Mouse (Mus musculus) CH12F3 (cell line): ENCODE measurements around the gene Brwd3.

Experiments used
- in situ Hi-C: fragments of 300-500 bp; cut with MboI; formaldehyde crosslinking; loops from 2 replicates; pipeline ENCODE4 v1.14.3; 2020; ENCODE audit warnings: low sequenced_read_pairs

The Brwd3 gene

DNA sequence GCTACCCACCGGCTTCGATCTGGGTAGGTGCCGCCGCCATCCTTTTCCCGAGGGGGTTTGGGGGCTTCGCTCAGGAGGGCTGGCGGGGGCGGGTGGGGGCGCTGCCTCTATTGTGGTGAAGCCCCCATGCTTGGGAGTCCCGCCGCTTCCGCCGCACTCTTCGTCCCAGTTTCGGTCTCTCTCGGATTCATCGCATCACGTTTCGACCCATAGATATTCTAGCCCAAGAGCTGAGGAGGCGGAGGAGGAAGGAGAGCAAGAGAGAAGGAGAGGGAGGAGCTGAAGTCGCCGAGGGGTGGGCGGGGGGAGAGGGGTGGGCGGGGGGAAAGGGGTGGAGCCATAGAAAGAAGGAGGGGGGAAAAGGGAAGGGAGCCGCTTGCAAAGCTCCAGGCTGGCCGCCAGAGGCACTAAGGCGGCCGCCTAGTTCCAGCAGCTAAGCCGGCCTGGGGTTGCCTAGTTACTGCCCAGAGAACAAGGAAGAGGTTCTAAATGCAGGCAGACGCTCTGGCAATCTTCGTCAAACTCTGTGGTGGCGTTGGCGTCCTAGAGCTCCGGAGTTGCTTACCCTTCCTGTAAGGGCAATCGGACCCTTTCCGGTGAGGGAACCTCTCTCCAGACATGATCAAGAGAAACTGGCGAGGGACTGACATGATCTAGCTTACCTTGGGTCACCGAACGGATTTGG, at the start of gene Brwd3:
Gene Brwd3, minus strand, starts transcription at position 283 of the 685 bp plus-strand sequence.
- in situ Hi-C loops, result no loop called here

DNA sequence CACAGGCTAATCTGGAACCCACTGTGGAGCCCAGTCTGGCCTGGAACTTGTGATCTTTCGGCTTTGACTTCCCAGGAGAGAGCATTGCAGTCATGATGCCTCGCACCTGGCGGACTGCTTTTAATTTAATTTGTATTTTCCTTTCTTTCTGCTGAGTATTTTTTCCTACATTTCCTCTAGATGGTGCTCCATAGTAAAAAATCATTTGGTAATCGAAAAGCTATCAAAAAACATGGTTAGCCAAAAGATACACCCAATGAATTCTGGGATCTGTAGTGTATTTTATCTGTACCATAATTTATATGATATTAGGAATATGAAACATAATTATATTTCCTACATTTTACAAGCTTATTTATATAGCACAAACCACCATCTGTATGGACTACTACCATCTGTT, 28.5 kb upstream of the Brwd3 start:
- in situ Hi-C loops, result no loop called here

DNA sequence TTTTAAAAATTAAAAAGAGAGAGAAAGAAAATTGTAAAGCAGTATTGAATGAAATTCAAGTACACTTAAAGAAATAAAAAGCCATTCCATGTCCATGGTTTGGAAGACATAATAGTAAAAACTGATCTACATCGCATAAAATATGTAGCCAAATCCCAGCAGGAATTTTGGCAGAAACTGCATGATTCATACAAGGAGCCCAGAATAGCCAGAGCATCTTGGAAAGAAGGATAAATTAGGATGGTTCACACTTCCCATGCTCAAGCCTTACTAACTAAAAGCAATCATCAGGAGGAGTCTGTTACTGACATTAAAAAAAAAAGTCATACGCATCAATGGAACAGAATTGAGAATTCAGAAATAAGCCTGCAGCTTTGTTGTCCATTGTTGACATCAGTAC, 8.5 kb upstream of the Brwd3 start:
- in situ Hi-C loops, result no loop called here

DNA sequence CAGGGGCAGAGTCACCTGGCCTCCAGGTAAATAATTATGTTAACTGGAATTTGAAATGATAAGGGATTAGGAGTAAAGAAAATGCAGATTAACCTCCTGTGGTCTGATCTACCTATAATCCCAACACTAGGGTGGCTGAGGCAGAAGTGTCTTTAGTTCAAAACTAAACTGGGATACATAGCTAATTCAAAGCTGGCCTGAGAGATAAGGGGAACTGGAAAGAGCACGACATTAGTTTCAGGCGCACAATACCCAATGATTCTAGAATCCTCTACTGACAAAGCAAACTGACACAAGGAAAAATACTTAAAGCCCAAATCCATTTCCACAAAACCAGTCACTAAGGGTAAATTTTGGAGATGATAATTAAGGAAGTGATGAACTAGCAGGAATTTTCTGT, 2.2 kb upstream of the Brwd3 start:
- in situ Hi-C loops, result no loop called here

- in situ Hi-C loops, result no loop called here
Observed at GRCm38 (mm10) chrX:108835233-108835632, 1.1 kb upstream of the Brwd3 start.

DNA sequence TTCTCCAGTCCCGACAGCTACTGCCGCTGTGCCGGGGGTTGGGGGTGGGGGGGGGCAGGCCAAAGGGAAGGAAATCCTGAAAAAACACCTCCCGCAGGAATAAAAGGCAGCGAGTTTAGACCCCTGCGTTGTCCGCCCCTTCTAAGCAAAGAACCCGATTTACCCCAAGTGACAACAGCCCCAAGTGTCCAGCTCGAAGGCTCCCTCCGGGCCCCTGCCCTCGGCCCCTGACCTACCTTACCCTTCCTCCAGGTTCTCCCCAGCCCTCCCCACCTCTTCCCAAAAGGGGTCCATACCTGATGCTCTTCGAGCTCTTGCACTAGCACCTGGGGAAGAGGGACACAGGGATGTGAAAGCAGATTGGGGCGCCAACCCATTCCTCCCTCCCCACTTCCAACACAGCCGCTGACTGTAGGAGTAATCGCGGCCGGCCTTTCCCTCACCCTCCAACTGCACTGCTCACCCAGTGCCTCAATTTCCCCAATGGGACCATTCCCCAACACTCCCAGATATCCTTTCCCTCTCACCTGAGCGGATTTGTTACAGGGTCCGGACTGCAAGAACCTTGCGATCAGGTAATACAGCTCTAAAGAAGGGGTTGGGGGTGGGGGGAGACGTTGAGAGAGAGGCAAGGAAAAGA, 671 bp downstream of the Brwd3 start:
- in situ Hi-C loops, result no loop called here

DNA sequence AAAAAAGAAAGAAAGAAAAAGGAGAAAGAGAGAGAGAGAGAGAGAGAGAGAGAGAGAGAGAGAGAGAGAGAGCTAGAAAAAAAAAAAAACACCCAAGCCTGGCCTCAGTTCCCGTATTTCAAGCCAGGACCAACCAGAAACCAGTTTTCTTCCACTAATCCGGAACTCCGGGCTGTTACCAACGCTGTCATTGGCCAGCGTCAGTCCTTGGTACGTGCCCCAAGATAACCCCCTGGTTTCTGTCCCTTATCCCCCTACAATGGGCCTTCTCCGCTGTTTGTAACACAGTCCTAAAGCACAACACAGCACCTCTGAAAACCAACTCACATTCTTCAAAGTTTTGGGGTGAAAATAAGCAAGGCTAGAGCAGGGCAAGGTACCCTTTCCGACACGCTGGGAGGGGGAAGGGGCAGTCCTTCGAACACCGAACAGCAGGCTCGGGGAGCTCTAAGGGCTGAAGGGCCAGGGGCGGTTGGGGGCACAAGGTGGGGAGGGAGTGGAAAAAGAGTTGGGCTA, 1.4 kb downstream of the Brwd3 start:
- in situ Hi-C loops, result no loop called here

- in situ Hi-C loops, result no loop called here
Observed at GRCm38 (mm10) chrX:108831231-108831630, 2.9 kb downstream of the Brwd3 start.

DNA sequence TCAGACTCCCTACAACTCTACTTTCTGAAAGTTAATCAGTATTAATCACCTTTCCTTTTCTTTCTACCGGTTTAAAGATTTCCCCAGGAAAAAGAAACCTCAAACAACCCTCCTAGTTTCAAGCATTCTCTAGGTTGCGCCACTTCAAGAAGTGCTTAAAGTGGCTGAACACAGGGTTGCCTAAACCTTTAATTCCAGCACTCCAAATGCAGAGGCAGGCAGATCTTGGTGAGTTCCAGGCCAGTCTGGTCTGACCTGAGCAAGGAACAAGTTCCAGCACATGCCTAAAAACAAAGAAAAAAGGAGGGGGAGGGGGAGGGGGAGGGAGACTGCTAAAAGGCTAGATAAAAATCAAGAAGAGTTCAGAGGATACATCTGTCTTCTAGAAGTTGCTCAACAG, 6.1 kb downstream of the Brwd3 start:
- in situ Hi-C loops, result no loop called here

DNA sequence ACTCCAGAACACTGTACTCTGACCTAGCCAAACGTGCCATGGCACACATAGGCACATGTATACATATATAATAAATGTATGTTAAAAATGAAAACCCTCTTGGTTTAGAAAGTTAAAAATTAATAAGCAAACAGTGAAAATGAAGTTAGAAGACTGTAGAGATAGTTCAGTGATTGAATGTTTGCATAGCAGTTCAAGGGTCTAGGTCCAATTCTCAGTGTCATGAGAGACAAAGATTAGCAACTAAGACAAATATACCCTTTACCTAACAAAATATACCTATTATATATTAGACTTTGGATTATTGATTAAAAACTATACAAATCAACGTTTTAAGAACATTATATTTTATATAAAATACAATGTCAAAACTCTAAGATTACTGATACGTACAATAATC, 36.9 kb downstream of the Brwd3 start:
- in situ Hi-C loops, result no loop called here

- in situ Hi-C loops, result no loop called here
Observed at GRCm38 (mm10) chrX:108783724-108784123, 50.4 kb downstream of the Brwd3 start.

- in situ Hi-C loops, result no loop called here
Observed at GRCm38 (mm10) chrX:108731755-108732154, 102.4 kb downstream of the Brwd3 start.

- in situ Hi-C loops, result no loop called here
Observed at GRCm38 (mm10) chrX:108729564-108729963, 104.6 kb downstream of the Brwd3 start.

DNA sequence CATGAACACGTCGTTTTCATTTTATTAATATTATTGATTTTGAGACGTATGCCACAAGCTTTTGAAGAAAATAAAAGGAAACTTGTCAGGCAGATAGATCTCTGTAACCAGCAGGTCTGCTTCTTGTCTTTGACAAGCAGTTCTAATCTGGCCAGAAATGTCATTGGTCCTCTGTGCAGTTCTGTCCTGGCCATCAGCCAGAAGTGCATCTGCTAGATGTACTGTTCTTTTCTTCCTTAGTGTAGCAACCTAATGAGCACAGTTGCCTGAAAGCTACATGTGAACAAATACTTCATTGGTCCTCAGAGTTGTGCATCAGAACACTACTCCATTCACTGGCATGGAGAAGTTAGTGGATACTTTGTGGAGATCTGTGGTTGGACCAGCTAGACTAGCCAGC, 105.1 kb downstream of the Brwd3 start:
- in situ Hi-C loops, result no loop called here

DNA sequence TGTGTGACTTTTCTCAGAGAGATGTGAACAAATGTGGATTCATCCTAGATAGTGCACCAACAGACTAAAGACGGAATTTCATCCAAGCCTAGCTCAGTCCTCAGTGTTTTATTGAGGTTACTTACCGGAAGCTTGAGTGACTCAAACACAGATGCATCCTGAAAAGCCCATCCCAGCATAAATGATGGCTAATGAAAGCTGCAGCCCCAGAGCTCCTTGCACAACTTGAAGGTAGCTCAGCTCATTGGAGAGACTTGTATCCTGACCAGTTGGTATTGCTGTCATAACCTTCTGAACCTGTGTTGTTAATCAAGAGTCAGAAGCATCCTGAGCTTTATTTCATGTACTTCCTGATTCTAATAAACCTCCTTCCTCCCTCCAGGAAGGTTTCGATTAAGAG, 105.8 kb downstream of the Brwd3 start:
- in situ Hi-C loops, result no loop called here

DNA sequence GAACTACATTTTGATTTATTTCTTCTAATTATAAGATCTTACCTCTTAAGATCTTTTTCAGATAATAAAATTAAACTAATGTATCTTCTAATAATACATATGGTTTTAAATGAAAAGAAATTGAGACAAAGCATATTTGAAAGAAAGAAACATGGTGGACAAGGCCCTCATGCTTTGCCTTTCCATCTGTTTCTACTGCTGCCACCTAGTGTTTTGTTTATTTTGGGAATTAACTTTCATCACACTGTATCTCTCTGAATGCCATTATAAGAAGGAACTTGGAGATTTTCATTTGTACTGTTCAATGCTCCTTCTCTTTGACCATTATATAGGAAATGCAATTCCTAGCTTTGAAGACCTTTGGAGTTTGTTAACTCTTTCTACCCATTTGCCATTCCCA, 109.9 kb downstream of the Brwd3 start:
- in situ Hi-C loops, result no loop called here

DNA sequence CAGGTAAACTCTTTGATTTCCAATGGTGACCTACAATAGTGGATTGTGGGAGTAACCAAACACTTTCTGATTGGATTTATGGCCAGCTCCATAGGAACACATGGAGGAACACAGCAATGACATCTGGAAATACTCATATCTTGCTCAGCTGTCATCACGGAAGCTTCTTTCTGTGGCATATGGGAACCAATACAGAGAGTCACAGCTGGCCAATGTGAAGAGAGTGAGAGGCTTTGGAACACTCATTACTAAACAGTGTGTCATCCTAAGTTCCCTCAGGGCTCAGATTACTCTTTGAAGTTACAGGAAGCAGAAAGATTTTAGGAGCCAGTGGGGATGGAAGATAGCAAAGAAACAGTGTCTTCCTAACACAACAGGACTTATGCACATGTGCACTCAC, 111.7 kb downstream of the Brwd3 start:
- in situ Hi-C loops, result no loop called here

DNA sequence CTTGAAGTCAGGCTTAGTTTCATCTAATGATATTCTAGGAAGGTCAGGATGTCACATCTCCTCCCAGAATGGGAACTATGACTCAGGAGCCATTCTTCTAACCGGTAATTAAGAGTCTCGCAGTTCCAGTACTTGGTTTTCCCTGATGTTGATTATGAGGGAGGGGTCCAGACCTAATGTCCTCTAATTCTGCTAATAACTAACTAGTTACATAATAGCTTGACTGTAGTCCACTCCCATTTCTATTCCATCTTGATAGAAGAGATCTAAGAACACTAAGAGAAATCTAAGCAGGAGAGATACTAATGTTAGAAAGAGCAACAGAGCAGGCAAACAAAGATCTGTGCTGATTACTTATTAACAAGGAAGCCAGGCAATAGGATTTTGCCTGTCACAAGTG, 129.9 kb downstream of the Brwd3 start:
- in situ Hi-C loops, result no loop called here
